Mouse (Mus musculus) liver, embryonic 13.5 days (tissue): ENCODE data around the gene Saal1. TPM values are rescaled to one million over a fixed set of nuclear protein-coding genes. Genes with fewer than 3 reads are reported as not detected.
"Not testable (repeated sequence)": the region's sequence is repeated elsewhere in the genome, so short reads cannot be mapped to it uniquely, and the experiment has no call there.

ENCODE experiments used
- ATAC-seq: fragments of 200-750 bp; cut with Nextera tagmentation; 2 replicates; pipeline ENCODE4 v1.8.0; 2017; ENCODE audit warnings: low read depth, mild to moderate bottlenecking, moderate number of reproducible peaks, moderate library complexity
- DNase-seq: peaks from one replicate; pipeline ENCODE4 v3.0.0; 2022
- H3K27ac ChIP-seq: fragments of 300-500 bp; sonication (generic); 2 replicates; pipeline ENCODE4 v1.5.1; 2015; ENCODE audit warnings: moderate library complexity, mild to moderate bottlenecking, inconsistent platforms
- H3K27me3 ChIP-seq: fragments of 300-500 bp; sonication (generic); 2 replicates; pipeline ENCODE4 v1.6.1; 2015; ENCODE audit warnings: mild to moderate bottlenecking, inconsistent platforms
- H3K36me3 ChIP-seq: fragments of 300-500 bp; sonication (generic); 2 replicates; pipeline ENCODE4 v1.6.1; 2015; ENCODE audit warnings: mild to moderate bottlenecking, inconsistent platforms
- H3K4me1 ChIP-seq: fragments of 300-500 bp; sonication (generic); replicated peaks from 2 replicates; pipeline ENCODE4 v1.6.1; 2015; ENCODE audit warnings: inconsistent platforms
- H3K4me2 ChIP-seq: fragments of 300-500 bp; sonication (generic); 2 replicates; pipeline ENCODE4 v1.6.1; 2015; ENCODE audit warnings: inconsistent platforms, mild to moderate bottlenecking, moderate library complexity
- H3K4me3 ChIP-seq: fragments of 300-500 bp; sonication (generic); replicated peaks from 2 replicates; pipeline ENCODE4 v1.5.1; 2015; ENCODE audit warnings: mild to moderate bottlenecking, inconsistent platforms
- H3K9ac ChIP-seq: fragments of 300-500 bp; sonication (generic); 2 replicates; pipeline ENCODE4 v1.6.1; 2015; ENCODE audit warnings: mild to moderate bottlenecking, inconsistent platforms
- H3K9me3 ChIP-seq: fragments of 300-500 bp; sonication (generic); replicated peaks from 2 replicates; pipeline ENCODE4 v1.6.1; 2016; ENCODE audit warnings: inconsistent platforms
- WGBS: fragments of 180-500 bp; shearing (Covaris S2); methylation state at CpG from one replicate; pipeline ENCODE4 v1.1.7; 2015; ENCODE audit not compliant: insufficient replicate concordance; 5-methylcytosine and 5-hydroxymethylcytosine counted together
- polyA plus RNA-seq: library from polyadenylated mRNA; unstranded; fragments of >200 nt; fragmentation: Nextera tagmentation; extraction: Ambion mirVana; gene quantifications from 2 replicates; pipeline ENCODE4 v1.2.1, GENCODE M21; 2015

Saal1 gene
- polyA plus RNA-seq, 1 experiment from 2014 or later: 17.2 TPM

DNA sequence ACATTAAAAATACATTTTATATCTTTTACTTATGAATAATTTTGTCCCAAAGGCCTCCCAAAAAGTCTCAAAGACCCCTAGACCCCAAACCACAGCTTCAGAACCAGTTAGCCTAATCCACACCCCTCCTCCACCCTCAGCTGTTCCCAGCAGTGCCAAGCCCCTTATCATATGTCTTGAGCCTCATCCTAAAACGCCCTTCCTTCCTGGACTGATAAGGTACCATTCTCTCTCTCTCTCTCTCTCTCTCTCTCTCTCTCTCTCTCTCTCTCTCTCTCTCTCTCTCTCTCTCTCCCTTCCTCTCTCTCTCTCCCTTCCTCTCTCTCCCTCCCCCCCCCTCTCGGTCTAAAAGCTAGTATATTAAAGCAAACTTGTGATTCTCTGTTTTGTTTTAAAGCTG lies 58.2 kb downstream of the Saal1 start:
- Histone ChIP-seq H3K9me3 (no peaks in the 10 kb centered on the region), H3K4me1 (peaks cover 6% of the 10 kb centered on the region), H3K9ac (no peak overlapping the region), H3K27me3 (no peaks in the 10 kb centered on the region; the same call in 1 of the 2 replicates), H3K27ac (no peak overlapping the region), H3K4me2 (no peak overlapping the region), H3K4me3 (no peak overlapping the region), H3K36me3 (no peaks in the 10 kb centered on the region)
- DNase-seq (no peak), ATAC-seq (no peak)
- 27% methylated on average over 2 of the region's 2 CpGs for WGBS

DNA sequence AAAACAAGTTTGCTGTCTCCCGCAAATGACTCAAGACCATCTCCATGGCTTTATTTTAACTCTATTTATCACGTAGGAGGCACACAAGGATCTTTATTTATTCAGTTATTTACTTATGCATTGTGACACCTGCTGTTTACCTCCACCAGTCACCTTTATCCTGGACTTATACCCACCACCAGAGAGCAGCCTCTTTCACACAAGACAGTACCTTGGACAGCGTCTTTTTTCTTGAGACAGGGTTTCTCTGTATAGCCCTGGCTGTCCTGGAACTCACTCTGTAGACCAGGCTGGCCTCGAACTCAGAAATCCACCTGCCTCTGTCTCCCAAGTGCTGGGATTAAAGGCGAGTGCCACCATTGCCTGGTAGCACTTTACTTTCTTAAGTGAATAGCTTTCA lies 60.2 kb downstream of the Saal1 start:
- not testable (repeated sequence) for ATAC-seq, H3K36me3 ChIP-seq, H3K4me3 ChIP-seq, H3K27me3 ChIP-seq, DNase-seq, H3K9ac ChIP-seq, H3K4me2 ChIP-seq, H3K9me3 ChIP-seq, H3K27ac ChIP-seq, H3K4me1 ChIP-seq
- 31% methylated on average over 5 of the region's 5 CpGs for WGBS

DNA sequence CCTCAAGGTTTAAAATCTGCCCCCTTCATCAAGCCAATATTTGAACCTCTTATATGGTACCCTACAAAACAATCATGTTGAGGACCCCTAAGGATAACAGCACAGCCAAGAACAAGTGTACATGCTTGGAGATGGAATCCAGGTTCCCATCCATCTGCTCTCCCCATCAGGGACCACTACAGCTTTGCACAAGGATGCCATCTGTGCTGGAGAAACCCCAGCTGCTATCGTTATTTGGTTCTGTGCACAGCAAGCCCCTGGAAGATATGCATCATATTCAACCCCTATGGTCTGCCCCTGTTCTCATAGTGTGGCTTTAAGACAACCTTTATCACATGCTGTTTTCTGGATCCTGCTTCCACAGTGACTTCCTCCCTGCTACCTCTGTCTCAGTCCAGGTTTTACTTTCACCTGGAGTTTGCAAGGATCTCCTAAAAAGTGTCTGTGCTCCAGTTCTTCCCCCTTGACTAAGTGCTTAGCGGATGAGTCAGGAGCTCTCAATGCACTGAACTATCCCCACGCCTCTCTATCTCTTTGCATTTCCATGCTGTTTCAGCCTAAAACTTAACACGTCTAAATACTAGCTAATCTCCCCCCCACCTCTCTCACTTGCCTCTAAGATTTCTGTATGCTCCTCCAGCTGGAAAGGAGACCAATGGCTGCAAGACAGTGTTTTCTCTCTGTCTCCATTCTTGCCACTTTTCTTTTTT lies 61.9 kb downstream of the Saal1 start:
- Histone ChIP-seq H3K27ac (no peak overlapping the region), H3K4me2 (no peak overlapping the region), H3K9ac (no peak overlapping the region), H3K4me1 (peaks cover 6% of the 10 kb centered on the region), H3K4me3 (no peak overlapping the region), H3K36me3 (no peaks in the 10 kb centered on the region), H3K9me3 (no peaks in the 10 kb centered on the region), H3K27me3 (0 out of 2 replicates have a peak, but pooled peaks cover 7% of the 10 kb centered on the region)
- DNase-seq: no peak
- WGBS: 44% methylated on average over 4 of the region's 4 CpGs
- ATAC-seq: no peak

DNA sequence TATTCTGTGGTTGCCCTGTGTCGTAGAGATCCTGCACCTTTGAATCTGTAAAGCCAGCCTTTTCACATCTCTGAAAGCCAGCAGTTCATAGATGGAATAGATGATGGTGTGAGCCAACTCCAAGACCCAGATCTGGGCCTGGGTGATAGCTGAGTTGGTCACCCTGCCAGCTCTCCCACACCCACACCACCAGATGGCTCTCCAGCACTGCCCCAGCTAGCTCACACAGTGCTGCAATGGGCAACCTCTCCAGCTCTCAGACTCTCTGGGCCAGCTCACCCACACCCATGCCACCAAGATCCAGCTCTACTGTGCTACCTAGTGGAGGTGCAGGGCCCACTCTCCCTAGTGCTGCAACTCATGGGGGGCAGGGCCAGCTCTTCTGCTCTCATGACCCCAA lies 67.3 kb downstream of the Saal1 start:
- H3K4me3 ChIP-seq: no peak overlapping the region
- no peak overlapping the region for H3K27ac ChIP-seq
- H3K4me1 ChIP-seq: peaks cover 17% of the 10 kb centered on the region
- H3K9me3 ChIP-seq: no peaks in the 10 kb centered on the region
- H3K9ac ChIP-seq: no peak overlapping the region
- H3K36me3 ChIP-seq: no peaks in the 10 kb centered on the region
- WGBS: 67% methylated on average over 1 of the region's 1 CpGs
- ATAC-seq (no peak), DNase-seq (no peak)
- H3K4me2 ChIP-seq: no peak overlapping the region
- peaks cover 24% of the 10 kb centered on the region; the same call in 1 of the 2 replicates for H3K27me3 ChIP-seq

DNA sequence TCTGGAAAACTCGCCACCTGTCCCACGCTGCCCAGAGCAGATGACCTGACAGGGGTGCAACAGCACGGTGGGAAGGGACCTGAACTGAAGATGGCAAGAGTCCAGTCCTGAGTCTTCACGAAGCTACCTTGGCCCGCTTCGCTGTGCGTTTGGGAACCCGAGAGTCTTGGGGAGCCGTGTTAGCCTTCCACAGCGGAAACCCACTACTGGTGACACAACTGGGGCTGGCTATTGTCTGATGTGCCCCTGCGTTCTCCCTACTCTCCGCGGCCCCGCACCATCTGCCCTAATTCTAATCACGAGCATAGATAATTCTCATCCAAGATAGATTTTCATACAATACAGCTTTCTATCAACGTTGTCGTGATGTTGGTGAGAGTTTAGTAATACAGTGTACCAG lies 70.4 kb downstream of the Saal1 start:
- no peak for ATAC-seq
- H3K9ac ChIP-seq: peak overlapping the region; percentile 82; the same call in 1 of the 2 replicates

DNA sequence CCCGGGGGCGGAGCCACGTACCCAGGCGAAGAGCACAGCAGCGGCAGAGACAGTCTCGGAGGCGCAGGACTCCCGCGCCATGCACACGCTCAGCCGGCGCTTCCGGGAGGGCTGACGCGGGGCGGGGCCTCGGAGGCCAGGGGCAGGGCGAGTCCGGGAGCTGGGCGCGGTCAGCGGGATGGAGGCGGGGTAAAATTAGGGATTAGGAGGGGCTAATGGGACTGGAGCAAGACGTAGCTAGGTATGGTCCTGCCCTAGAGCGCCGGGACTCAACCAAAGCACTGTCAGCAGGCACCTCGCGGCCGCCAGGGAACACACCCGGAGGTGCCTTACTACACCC lies 70.8 kb downstream of the Saal1 start, which contains the start of gene Sergef:
Gene Sergef (minus strand): TSS at position 116 of the 340 bp plus-strand sequence.
- peak; percentile 89 for DNase-seq
- under 1% methylated on average over 30 of the region's 30 CpGs for WGBS
- Histone ChIP-seq H3K4me2 (peak within 1 kb of the TSS; percentile 94), H3K27me3 (peaks cover 21% of the 10 kb centered on the region; the same call in 1 of the 2 replicates), H3K4me1 (peaks cover 17% of the 10 kb centered on the region), H3K9ac (peak within 1 kb of the TSS; percentile 82), H3K27ac (no peak within 1 kb of the TSS), H3K36me3 (no peaks in the 10 kb centered on the region), H3K4me3 (peak within 1 kb of the TSS; percentile 77), H3K9me3 (no peaks in the 10 kb centered on the region)
- peak; percentile 95 for ATAC-seq

More for the DNA sequence above, 70.4 kb downstream of the Saal1 start:
- no peak overlapping the region for H3K27ac ChIP-seq
- H3K4me1 ChIP-seq: peaks cover 17% of the 10 kb centered on the region
- H3K27me3 ChIP-seq: peaks cover 21% of the 10 kb centered on the region; the same call in 1 of the 2 replicates
- peak overlapping the region; percentile 77 for H3K4me3 ChIP-seq
- WGBS: 17% methylated on average over 17 of the region's 17 CpGs
- no peaks in the 10 kb centered on the region for H3K36me3 ChIP-seq
- no peak for DNase-seq
- H3K4me2 ChIP-seq: peak overlapping the region; percentile 94
- no peaks in the 10 kb centered on the region for H3K9me3 ChIP-seq

DNA sequence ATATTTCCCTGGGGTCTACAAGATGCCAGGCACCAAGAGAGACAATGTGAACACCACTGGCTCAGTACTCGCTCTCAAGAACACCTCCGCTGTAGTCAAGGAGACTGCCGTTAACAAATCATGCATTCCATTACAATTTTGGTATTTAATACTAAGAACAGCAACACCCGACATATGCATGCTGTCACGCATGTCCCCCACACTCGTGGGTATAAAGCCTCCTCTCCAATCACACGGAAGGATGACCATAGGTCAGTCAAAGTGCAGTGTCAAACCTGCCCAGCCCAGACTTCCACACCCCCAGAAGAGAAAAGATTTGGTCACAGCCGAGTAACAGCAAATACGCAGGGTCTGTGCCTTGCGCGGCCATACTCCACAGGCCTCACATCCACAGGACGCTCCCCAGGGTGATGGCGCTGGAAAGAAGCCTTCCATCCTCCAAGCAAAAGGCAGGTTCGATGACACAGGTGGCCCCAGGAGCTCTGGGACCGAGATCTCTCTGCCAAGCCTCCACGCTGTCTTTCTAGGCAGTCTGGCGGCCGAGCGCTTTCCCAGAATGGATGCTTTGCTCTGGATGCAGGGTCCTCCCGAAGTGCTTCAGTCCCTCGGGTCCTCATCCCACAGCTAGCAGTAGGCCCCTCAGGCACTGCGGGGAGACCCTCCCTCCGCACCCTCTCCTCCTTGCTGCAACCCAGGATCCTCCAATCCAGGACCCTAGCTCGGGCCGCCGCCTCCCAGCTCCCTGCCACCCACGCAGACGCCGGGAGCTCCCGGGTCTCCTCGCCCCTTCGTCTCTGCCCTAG lies 71.4 kb downstream of the Saal1 start:
- Histone ChIP-seq H3K27ac (no peak overlapping the region), H3K9ac (peak overlapping the region; percentile 82), H3K9me3 (no peaks in the 10 kb centered on the region), H3K36me3 (no peaks in the 10 kb centered on the region), H3K4me2 (peak overlapping the region; percentile 94), H3K4me1 (peaks cover 17% of the 10 kb centered on the region), H3K4me3 (peak overlapping the region; percentile 77), H3K27me3 (peaks cover 21% of the 10 kb centered on the region; the same call in 1 of the 2 replicates)
- WGBS: 13% methylated on average over 32 of the region's 32 CpGs
- peak; percentile 4 for DNase-seq
- ATAC-seq: no peak; the same call in 1 of the 2 replicates

Other genes with a start within 250 kb of the Saal1 start
- 6.8 and 7.5 TPM in 2 replicates for gene Sergef, start 70.9 kb downstream of the Saal1 start, polyA plus RNA-seq
- not detected in 2 replicates for gene Tph1, start 38.1 kb downstream of the Saal1 start, polyA plus RNA-seq
- gene Saa3, start 5.0 kb upstream of the Saal1 start, polyA plus RNA-seq: 1.1 and 1.2 TPM in 2 replicates
- 2.7 and 3.6 TPM in 2 replicates for gene Saa4, start 21.9 kb upstream of the Saal1 start, polyA plus RNA-seq
- 0.23 TPM in 1 of 2 replicates, not detected in the other for gene Saa1, start 32.3 kb upstream of the Saal1 start, polyA plus RNA-seq
- gene Saa2, start 41.1 kb upstream of the Saal1 start, polyA plus RNA-seq: not detected in 2 replicates
- 5.8 and 8.2 TPM in 2 replicates for gene Hps5, start 85.4 kb upstream of the Saal1 start, polyA plus RNA-seq
- gene Gtf2h1, start 85.4 kb upstream of the Saal1 start, polyA plus RNA-seq: 42.2 and 53.1 TPM in 2 replicates
- gene Ldha, start 130.8 kb upstream of the Saal1 start, polyA plus RNA-seq: 1,268 and 1,277 TPM in 2 replicates
- gene Ldhc, start 150.5 kb upstream of the Saal1 start, polyA plus RNA-seq: 0.19 and 0.55 TPM in 2 replicates
- 63.2 and 78.5 TPM in 2 replicates for gene Tsg101, start 209.3 kb upstream of the Saal1 start, polyA plus RNA-seq
- gene Uevld, start 247.8 kb upstream of the Saal1 start, polyA plus RNA-seq: 5.3 and 6.2 TPM in 2 replicates